Mouse (Mus musculus) midbrain, embryonic 14.5 days (tissue): ENCODE measurements around the gene Pdpr. TPM values are rescaled to one million over a fixed set of nuclear protein-coding genes. Genes with fewer than 3 reads are reported as not detected.
"Not testable (repeated sequence)": the region's sequence is repeated elsewhere in the genome, so short reads cannot be mapped to it uniquely, and the experiment has no call there.

Experiments
- ATAC-seq: fragments of 200-750 bp; cut with Nextera tagmentation; 2 replicates; pipeline ENCODE4 v1.8.0; 2017; ENCODE audit warnings: moderate number of reproducible peaks, moderate library complexity; ENCODE audit not compliant: low FRiP score, low TSS enrichment
- DNase-seq: peaks from one replicate; pipeline ENCODE4 v3.0.0-alpha.2; 2015
- H3K27ac ChIP-seq: fragments of 300-500 bp; sonication (generic); replicated peaks from 2 replicates; pipeline ENCODE4 v1.5.1; 2014; ENCODE audit warnings: mild to moderate bottlenecking, low read depth, low read length, moderate library complexity
- H3K27me3 ChIP-seq: fragments of 300-500 bp; sonication (generic); 2 replicates; pipeline ENCODE4 v1.6.1; 2014; ENCODE audit warnings: low read length, control low read depth, mixed read lengths; ENCODE audit not compliant: control insufficient read depth, insufficient read depth
- H3K36me3 ChIP-seq: fragments of 300-500 bp; sonication (generic); 2 replicates; pipeline ENCODE4 v1.6.1; 2014; ENCODE audit warnings: low read length, control low read depth; ENCODE audit not compliant: control insufficient read depth, insufficient read depth
- H3K4me1 ChIP-seq: fragments of 300-500 bp; sonication (generic); 2 replicates; pipeline ENCODE4 v1.6.1; 2014; ENCODE audit warnings: mild to moderate bottlenecking, antibody characterized with exemption, low read length, control low read depth; ENCODE audit not compliant: control insufficient read depth, insufficient read depth
- H3K4me2 ChIP-seq: fragments of 300-500 bp; sonication (generic); 2 replicates; pipeline ENCODE4 v1.6.1; 2014; ENCODE audit warnings: mild to moderate bottlenecking, low read length, moderate library complexity
- H3K4me3 ChIP-seq: fragments of 300-500 bp; sonication (generic); replicated peaks from 2 replicates; pipeline ENCODE4 v1.5.1; 2014; ENCODE audit warnings: low read depth, low read length
- H3K9ac ChIP-seq: fragments of 300-500 bp; sonication (generic); replicated peaks from 2 replicates; pipeline ENCODE4 v1.6.1; 2014; ENCODE audit warnings: mild to moderate bottlenecking, low read length, moderate library complexity
- H3K9me3 ChIP-seq: fragments of 300-500 bp; sonication (generic); 2 replicates; pipeline ENCODE4 v1.6.1; 2016; ENCODE audit warnings: low read length, control low read depth, mixed read lengths; ENCODE audit not compliant: control insufficient read depth
- WGBS: fragments of 180-500 bp; shearing (Covaris S2); extraction: QIAGEN DNeasy Blood & Tissue Kit; methylation state at CpG from one replicate; pipeline ENCODE4 v1.1.7; 2014; 5-methylcytosine and 5-hydroxymethylcytosine counted together
- polyA plus RNA-seq: library from polyadenylated mRNA; unstranded; fragments of >200 nt; fragmentation: Nextera tagmentation; extraction: Ambion mirVana; gene quantifications from 2 replicates; pipeline ENCODE4 v1.2.1, GENCODE M21; 2014

The Pdpr gene
- polyA plus RNA-seq, 1 experiment from 2014 or later, result 6.9 TPM

DNA sequence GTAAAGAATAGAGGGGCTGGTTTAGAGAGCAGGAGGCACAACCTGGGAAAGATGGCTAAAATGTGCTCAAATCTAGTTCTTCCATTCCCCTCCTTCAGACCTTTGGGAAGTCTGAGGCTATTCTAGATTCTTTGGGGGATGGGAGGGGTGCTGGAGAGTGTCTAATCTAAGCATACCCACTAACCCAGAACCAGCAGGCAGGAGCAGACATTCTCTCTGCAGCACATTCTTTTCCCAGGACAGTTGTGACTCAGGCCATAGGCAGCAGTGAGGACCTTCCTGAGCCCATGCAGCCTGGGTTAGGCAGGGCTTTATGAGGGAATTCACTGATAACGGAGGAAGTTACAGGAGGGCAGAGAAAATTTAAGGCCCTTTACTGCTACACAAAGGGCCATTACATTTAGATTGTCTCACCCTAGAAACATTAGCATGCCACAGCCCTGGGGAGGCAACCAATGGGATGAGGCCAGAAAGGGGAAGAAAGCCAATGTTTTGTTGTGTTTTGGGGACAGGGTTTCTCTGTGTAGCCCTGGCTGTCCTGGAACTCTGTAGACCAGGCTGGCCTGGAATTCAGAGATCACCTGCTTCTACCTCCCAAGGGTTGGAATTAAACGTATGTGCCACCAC is 35.4 kb upstream of the Pdpr start:
- ATAC-seq (no peak), DNase-seq (no peak)
- H3K4me3 ChIP-seq, result no peak overlapping the region
- peaks cover 20% of the 10 kb centered on the region for H3K4me1 ChIP-seq
- H3K9me3 ChIP-seq, result no peaks in the 10 kb centered on the region
- H3K27me3 ChIP-seq, result no peaks in the 10 kb centered on the region
- no peak overlapping the region for H3K4me2 ChIP-seq
- no peak overlapping the region for H3K27ac ChIP-seq
- H3K36me3 ChIP-seq, result peaks cover 28% of the 10 kb centered on the region
- no peak overlapping the region for H3K9ac ChIP-seq
- WGBS, result 73% methylated on average over 2 of the region's 2 CpGs

DNA sequence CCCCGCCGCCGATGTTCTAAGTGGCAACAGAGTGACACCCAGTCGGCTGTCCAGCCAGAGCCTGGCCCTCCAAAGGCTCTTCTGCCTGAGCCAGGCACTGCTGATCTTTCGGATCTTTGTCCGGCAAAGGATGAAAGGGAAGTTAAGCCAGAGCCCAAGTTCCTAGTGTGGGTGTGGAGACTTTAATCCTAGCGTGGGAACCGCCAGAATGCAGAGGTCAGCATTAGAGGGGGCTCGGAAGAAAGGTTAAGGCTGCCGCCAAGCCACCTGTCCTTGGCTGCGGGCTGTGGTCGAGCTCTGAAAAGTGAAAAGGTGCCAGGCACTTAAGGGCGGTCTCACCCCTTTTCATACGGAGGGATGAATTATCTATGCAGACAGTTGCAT is 32.8 kb upstream of the Pdpr start:
- DNase-seq (no peak), ATAC-seq (0 out of 2 replicates have a peak, but pooled peaks have one; percentile 15)
- Histone ChIP-seq H3K9ac (peak overlapping the region; percentile 61), H3K27ac (peak overlapping the region; percentile 82), H3K4me1 (peaks cover 20% of the 10 kb centered on the region), H3K4me2 (peak overlapping the region; percentile 58), H3K4me3 (peak overlapping the region; percentile 48), H3K27me3 (no peaks in the 10 kb centered on the region), H3K9me3 (no peaks in the 10 kb centered on the region), H3K36me3 (0 out of 2 replicates have a peak, but pooled peaks cover 8% of the 10 kb centered on the region)
- WGBS, result under 1% methylated on average over 14 of the region's 14 CpGs

DNA sequence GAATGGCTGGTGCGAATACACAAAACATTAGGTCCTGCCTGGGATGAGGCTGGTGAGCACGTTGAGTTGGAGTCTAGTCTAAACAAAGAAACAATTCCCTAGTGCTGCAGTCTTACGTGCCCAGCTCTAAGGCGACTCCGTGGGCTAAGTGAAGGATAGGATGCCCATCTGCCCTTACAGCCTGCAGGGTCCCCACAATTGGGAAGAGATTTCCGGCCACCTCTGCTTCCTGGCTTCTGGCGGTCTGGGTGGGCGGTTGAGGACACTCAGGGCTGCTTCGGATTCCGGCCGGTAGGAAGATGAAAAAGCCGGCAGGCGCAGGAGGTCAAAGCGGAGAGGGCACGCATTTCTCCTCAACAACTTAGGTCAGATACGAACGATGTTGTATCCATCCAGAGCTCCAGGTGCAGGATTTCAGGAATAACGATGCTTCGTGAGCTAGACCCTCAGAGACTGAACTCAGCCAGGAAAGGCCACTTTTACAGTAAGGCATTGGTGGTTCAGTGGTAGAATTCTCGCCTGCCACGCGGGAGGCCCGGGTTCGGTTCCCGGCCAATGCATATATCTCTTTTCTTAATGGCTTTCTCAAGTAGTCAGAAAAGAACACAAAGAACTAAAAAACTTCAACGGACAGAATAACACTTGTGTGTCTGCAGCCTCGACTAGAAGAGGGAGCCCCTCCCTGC is 32.2 kb upstream of the Pdpr start:
- Histone ChIP-seq H3K27me3 (no peaks in the 10 kb centered on the region), H3K4me2 (peak overlapping the region; percentile 58), H3K4me1 (peaks cover 15% of the 10 kb centered on the region), H3K4me3 (peak overlapping the region; percentile 48), H3K9me3 (no peaks in the 10 kb centered on the region), H3K36me3 (0 out of 2 replicates have a peak, but pooled peaks cover 8% of the 10 kb centered on the region), H3K9ac (peak overlapping the region; percentile 61), H3K27ac (peak overlapping the region; percentile 82)
- peak; percentile 92 for ATAC-seq
- under 1% methylated on average over 27 of the region's 27 CpGs for WGBS
- DNase-seq, result peak; percentile 95

DNA sequence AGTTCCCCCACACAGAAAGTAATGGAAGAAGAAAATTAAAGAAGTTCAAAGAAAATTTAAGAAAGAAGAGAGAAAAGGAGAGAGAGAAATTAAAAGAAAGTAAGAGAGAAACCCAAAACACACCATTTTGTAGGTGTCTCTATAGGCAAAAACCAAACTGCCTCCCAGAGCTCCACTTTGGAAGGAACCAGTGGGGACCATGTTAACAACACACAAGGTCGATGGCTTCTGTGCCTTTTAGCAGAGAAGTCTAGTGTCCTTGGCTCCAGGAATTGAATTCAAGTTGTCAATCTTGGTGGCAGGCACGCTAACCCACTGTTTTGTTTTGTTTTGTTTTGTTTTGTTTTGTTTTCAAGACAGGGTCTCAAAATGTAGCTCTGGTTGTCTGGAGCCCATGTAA is 31.5 kb upstream of the Pdpr start:
- peak overlapping the region; percentile 37; the same call in 1 of the 2 replicates for H3K27ac ChIP-seq
- no peaks in the 10 kb centered on the region for H3K27me3 ChIP-seq
- H3K4me1 ChIP-seq, result peaks cover 10% of the 10 kb centered on the region
- no peak overlapping the region for H3K9ac ChIP-seq
- DNase-seq (no peak), ATAC-seq (no peak)
- H3K4me2 ChIP-seq, result peak overlapping the region; percentile 58
- 0 out of 2 replicates have a peak, but pooled peaks cover 8% of the 10 kb centered on the region for H3K36me3 ChIP-seq
- no peaks in the 10 kb centered on the region for H3K9me3 ChIP-seq
- 53% methylated on average over 2 of the region's 2 CpGs for WGBS
- peak overlapping the region; percentile 48; the same call in 1 of the 2 replicates for H3K4me3 ChIP-seq

DNA sequence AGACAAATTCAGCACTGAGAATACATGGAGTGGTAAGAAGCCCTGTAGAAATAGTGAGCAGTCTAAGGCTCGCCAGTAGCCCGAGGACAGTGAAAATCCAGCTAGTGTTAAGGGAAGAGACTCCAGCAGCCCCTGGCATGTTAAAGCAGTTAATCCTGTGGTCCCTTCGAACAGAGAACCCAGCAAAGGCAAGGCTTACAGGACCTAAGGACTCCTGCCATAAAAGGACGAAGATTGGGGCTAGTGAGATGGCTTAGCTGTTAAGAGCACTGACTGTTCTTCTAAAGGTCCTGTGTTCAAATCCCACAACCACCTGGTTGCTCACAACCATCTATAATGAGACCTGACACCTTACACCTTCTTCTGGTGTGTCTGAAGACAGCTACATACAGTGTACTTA is 28.1 kb upstream of the Pdpr start:
- no peak overlapping the region for H3K9ac ChIP-seq
- no peak for ATAC-seq
- no peaks in the 10 kb centered on the region for H3K36me3 ChIP-seq
- no peaks in the 10 kb centered on the region for H3K27me3 ChIP-seq
- H3K4me2 ChIP-seq, result no peak overlapping the region
- H3K4me3 ChIP-seq, result no peak overlapping the region
- no peaks in the 10 kb centered on the region for H3K9me3 ChIP-seq
- no peak for DNase-seq
- WGBS, result 84% methylated on average over 4 of the region's 4 CpGs
- no peak overlapping the region for H3K27ac ChIP-seq
- peaks cover under 1% of the 10 kb centered on the region; the same call in 1 of the 2 replicates for H3K4me1 ChIP-seq

DNA sequence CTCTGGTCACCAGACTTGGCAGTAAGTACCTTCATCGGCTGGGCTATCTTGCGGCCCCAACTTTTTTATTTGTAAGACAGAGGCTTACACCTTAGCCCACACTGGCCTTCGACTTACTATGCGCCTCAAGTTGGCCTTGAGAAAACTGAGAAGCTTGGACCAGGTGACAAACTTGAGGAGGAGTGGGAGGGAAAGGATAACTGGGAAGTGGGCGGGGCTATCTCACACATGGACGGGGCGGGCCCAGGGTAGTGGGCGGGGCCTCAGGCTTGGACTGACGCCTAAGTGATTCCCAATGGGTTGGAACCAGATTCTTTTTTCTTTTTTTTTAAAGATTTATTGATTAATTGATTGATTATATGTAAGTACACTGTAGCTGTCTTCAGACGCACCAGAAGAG is 27.0 kb upstream of the Pdpr start:
- WGBS, result 31% methylated on average over 10 of the region's 10 CpGs
- H3K9ac ChIP-seq, result no peak overlapping the region
- no peak overlapping the region for H3K27ac ChIP-seq
- no peaks in the 10 kb centered on the region for H3K9me3 ChIP-seq
- H3K27me3 ChIP-seq, result no peaks in the 10 kb centered on the region
- no peak overlapping the region for H3K4me3 ChIP-seq
- H3K4me1 ChIP-seq, result no peaks in the 10 kb centered on the region
- ATAC-seq (no peak), DNase-seq (no peak)
- no peaks in the 10 kb centered on the region for H3K36me3 ChIP-seq
- no peak overlapping the region for H3K4me2 ChIP-seq

DNA sequence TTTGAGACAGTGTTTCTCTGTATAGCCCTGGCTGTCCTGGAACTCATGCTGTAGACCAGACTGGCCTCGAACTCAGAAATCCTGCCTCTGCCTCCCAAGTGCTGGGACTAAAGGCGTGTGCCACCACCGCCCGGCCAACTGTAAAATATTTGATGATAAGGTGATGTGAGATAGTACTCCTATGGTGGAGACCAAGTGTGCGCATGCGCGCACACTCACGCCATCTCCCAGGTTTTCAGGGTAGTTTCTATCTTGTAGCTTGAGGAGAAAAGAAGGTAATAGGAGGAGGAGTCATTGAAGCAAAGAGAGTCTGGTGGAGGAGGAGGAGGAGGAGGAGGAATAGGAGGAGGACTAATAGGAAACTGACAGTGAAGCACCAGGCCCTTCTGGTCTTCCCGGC is 25.8 kb upstream of the Pdpr start:
- 92% methylated on average over 9 of the region's 9 CpGs for WGBS
- not testable (repeated sequence) for H3K36me3 ChIP-seq, H3K27ac ChIP-seq, H3K9ac ChIP-seq, ATAC-seq, H3K4me1 ChIP-seq, H3K27me3 ChIP-seq, H3K4me3 ChIP-seq, H3K9me3 ChIP-seq, H3K4me2 ChIP-seq, DNase-seq

DNA sequence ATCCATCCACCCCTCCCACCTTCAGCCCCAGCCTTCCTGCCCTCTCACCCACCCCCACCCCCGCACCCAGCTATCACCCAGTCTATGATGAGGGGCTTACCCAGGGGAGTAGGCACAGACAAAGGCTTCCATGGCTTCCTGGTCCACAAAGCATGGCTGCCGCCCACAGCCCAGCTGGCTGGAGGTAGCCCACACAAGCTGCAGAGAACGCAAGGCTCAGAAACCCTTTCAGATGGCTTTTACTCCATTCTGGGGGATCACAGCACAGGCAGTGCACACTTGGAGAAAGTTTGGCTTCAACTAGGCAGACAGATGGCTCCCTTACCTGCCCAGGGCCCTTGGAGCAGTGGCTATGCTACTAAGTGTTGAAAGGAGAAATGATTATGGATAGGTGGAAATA is 18.5 kb upstream of the Pdpr start:
- Histone ChIP-seq H3K4me2 (no peak overlapping the region), H3K27me3 (no peaks in the 10 kb centered on the region), H3K4me3 (no peak overlapping the region), H3K4me1 (no peaks in the 10 kb centered on the region), H3K36me3 (no peaks in the 10 kb centered on the region), H3K9me3 (no peaks in the 10 kb centered on the region), H3K27ac (no peak overlapping the region), H3K9ac (no peak overlapping the region)
- WGBS, result 83% methylated on average over 3 of the region's 3 CpGs
- no peak for DNase-seq
- no peak for ATAC-seq

DNA sequence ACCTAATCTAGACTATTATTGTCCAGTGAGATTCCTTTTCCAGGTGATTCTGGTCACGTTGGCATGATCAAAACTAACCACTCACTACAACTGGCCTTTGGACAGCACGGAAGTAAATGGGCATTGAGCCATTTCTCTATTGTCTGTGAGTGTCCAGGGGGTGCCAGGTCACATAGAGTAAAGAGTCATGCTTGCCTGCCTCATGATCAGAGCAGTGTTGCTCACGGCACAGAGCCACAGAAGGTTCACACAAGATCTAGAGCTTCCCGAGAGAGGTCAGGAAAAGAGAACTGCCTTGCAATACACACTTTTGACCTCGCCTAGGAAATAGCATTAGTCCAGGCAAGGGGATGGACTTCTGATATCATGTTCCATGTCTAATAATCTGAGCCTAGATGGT is 15.0 kb upstream of the Pdpr start:
- DNase-seq (no peak), ATAC-seq (no peak)
- H3K27me3 ChIP-seq, result no peaks in the 10 kb centered on the region
- no peak overlapping the region for H3K9ac ChIP-seq
- no peaks in the 10 kb centered on the region for H3K9me3 ChIP-seq
- no peak overlapping the region for H3K4me3 ChIP-seq
- H3K4me2 ChIP-seq, result no peak overlapping the region
- no peaks in the 10 kb centered on the region for H3K36me3 ChIP-seq
- no peak overlapping the region for H3K27ac ChIP-seq
- no peaks in the 10 kb centered on the region for H3K4me1 ChIP-seq
- 47% methylated on average over 5 of the region's 5 CpGs for WGBS
